Mouse (Mus musculus): ENCODE results near the gene Prg2.

The Prg2 gene

DNA sequence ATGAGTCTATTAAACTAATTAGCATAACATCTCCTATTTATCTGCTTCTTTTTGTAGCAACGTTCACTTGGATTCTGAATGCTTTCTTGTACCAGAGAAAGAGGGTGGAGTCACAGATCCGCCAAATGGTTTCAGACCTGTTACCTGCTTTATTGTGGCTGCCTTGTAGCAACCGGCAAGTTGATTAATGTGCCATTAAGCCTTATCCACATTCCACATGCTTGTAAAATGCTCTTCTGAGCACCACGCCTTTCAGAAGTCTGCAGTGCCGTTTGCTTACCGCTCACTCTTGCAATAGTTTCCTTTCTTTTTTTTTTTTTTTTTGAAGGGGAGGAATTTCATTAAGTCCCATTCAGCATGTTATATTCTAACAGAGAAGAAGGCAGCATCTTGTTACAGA lies 49.6 kb downstream of the Prg2 start:
- DNase-seq (ENCODE audit: low spot score in 2 of 2): no peak

DNA sequence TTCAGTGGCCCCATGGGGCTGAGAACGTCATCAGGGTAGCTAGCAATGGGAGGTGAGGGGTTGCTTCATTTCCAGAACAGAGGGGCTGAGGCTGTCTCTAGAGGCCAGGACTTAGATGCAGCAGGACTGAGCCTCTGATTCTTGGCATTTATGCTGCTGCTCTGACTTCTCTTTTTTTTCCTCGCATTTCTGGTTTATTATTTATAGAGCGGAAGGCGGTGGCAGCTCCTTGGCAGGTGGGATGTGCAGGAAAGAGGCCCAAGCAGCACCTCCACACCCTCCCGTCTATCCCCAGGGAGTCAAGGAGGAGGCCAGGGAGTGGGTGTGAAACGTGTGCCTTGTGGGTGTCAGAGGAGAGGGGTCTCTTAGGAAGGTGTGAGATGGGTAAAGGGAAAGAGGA lies 50.7 kb downstream of the Prg2 start:
- DNase-seq (ENCODE audit: low spot score in 2 of 2): peak; percentile 34

- no peak for DNase-seq (ENCODE audit: low spot score in 2 of 2)
Observed at GRCm38 (mm10) chr2:85033121-85033520, 52.9 kb downstream of the Prg2 start.

Data from right cerebral cortex, adult 2 months (tissue).